ENCODE assay signal across 9 mouse cellular contexts in the genomic region with DNA sequence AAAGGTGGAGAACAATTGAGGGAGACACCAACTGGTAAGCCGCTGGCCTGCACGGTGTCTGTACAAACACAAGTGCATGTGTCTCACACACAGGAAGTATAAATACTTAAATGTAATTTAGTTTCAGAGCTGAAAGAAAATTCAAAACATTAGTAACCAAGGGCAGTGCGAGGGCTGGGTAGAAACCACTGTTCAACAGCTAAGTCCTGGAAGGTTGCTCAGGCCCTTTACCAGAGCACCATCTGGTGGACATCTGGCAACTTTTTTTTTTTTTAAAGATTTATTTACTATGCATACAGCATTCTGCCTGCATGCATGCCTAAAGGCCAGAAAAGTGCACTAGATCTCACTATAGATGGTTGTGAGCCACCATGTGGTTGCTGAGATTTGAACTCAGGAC. TPM values are rescaled to one million over a fixed set of nuclear protein-coding genes. Genes with fewer than 3 reads are reported as not detected.
A peak's percentile ranks its signal among the peaks of the same experiment; 100 is the strongest.
DNase-seq lines count a peak whose midpoint lies in the region; ATAC-seq and TF ChIP-seq lines count a peak whose summit lies in the region.
"Had no signal": no experiment of that assay in that cellular context is flagged by ENCODE, and none has a peak within 500 bp of the region (broad histone marks: within the 10 kb centered on the region; RNA-seq: fewer than 3 reads in every experiment).

No protein-coding gene starts in this region.

- DNase-seq in kidney, adult 8-10 months = peak; percentile 22 to 33
- peak; percentile 70 for DNase-seq in MEL (ENCODE audit: low read depth, low spot score)
- DNase-seq in embryo, embryonic 11 days = peak; percentile 68
- DNase-seq in limb, embryonic 11.5 days (ENCODE audit: low spot score) = peak; percentile 40
- DNase-seq in yolk sac, embryonic 10.5 days (ENCODE audit: low spot score) = peak; percentile 25
- no peak for DNase-seq in spleen, postnatal 14 days (ENCODE audit: low spot score in 2 of 2)

- H3K36me3 ChIP-seq in kidney, embryonic 16.5 days (ENCODE audit: insufficient read depth, low read length) = peaks cover 29% of the 10 kb centered on the region
- peaks cover under 1 to 1% of the 10 kb centered on the region in 2 experiments; a peak in 3 of 4 replicates for H3K36me3 ChIP-seq in MEL (ENCODE audit: control insufficient read depth in 1 of 2, insufficient read depth in 2 of 2, low read length in 2 of 2)
- H3K36me3 ChIP-seq in limb, embryonic 11.5 days (ENCODE audit: control insufficient read depth, insufficient read depth, low read length) = peaks cover 2% of the 10 kb centered on the region; the same call in 1 of the 2 replicates

- peak; percentile 52 to 85 (median 69) for TF ChIP-seq CTCF in MEL (IDR thresholded peaks at IDR 0.05 in 2 of 3, conservative IDR thresholded peaks at IDR 0.05 in 1 of 3; ENCODE audit: control insufficient read depth in 1 of 3, insufficient read depth in 1 of 3, low read depth in 2 of 3, low read length in 3 of 3, poor library complexity in 1 of 3, severe bottlenecking in 1 of 3)

- no peak overlapping the region for H3K9ac ChIP-seq in kidney, embryonic 16.5 days (replicated peaks; ENCODE audit: low read length)
- no peak overlapping the region for H3K9ac ChIP-seq in MEL (ENCODE audit: control insufficient read depth, low read depth, low read length, poor library complexity, severe bottlenecking)
- H3K9ac ChIP-seq in limb, embryonic 11.5 days (ENCODE audit: low read length) = no peak overlapping the region
- H3K9ac ChIP-seq: heart, embryonic 13.5 days had no signal

- no peak for ATAC-seq in kidney, embryonic 16.5 days (ENCODE audit: low FRiP score, low TSS enrichment)
- no peak for ATAC-seq in limb, embryonic 11.5 days (ENCODE audit: insufficient number of reproducible peaks, low FRiP score, low TSS enrichment, low read depth)
- no peak for ATAC-seq in inflammation-experienced regulatory T-cells, adult 6 months

- TF ChIP-seq EP300 in MEL (IDR thresholded peaks at IDR 0.05; ENCODE audit: low read depth in 1 of 2, low read length in 2 of 2) = no peak

- TF ChIP-seq POLR2A in MEL (IDR thresholded peaks at IDR 0.05; ENCODE audit: control insufficient read depth in 1 of 2, insufficient read depth in 1 of 2, low read depth in 1 of 2, low read length in 2 of 2, poor library complexity in 1 of 2) = no peak

- 68% methylated on average over 3 of the region's 3 CpGs for WGBS in kidney, embryonic 16.5 days
- 81% methylated on average over 3 of the region's 3 CpGs for WGBS in limb, embryonic 11.5 days

- H3K27me3 ChIP-seq in kidney, embryonic 16.5 days (ENCODE audit: insufficient read depth, low read length) = no peaks in the 10 kb centered on the region
- no peaks in the 10 kb centered on the region for H3K27me3 ChIP-seq in MEL (ENCODE audit: control insufficient read depth in 1 of 2, insufficient read depth in 2 of 2, low read length in 2 of 2)
- no peaks in the 10 kb centered on the region for H3K27me3 ChIP-seq in limb, embryonic 11.5 days (ENCODE audit: control insufficient read depth, insufficient read depth, low read length)
- H3K27me3 ChIP-seq: heart, embryonic 13.5 days had no signal

- H3K4me2 ChIP-seq in kidney, embryonic 16.5 days (replicated peaks; ENCODE audit: low read depth, low read length) = no peak overlapping the region
- H3K4me2 ChIP-seq in limb, embryonic 11.5 days (ENCODE audit: low read depth, severe bottlenecking) = no peak overlapping the region
- H3K4me2 ChIP-seq: heart, embryonic 13.5 days had no signal

- peak; percentile 94 for TF ChIP-seq RAD21 in MEL (IDR thresholded peaks at IDR 0.05; ENCODE audit: low read depth, low read length)

- no peaks in the 10 kb centered on the region for H3K9me3 ChIP-seq in kidney, embryonic 16.5 days (ENCODE audit: low read length)
- H3K9me3 ChIP-seq in MEL (replicated peaks; ENCODE audit: insufficient read depth, low read length) = no peaks in the 10 kb centered on the region
- no peaks in the 10 kb centered on the region for H3K9me3 ChIP-seq in limb, embryonic 11.5 days (ENCODE audit: control insufficient read depth, low read length)
- H3K9me3 ChIP-seq: heart, embryonic 13.5 days had no signal

- peaks cover 2% of the 10 kb centered on the region for H3K4me1 ChIP-seq in kidney, embryonic 16.5 days (ENCODE audit: insufficient read depth, low read length)
- H3K4me1 ChIP-seq in MEL (ENCODE audit: control insufficient read depth in 1 of 2, insufficient read depth in 2 of 2, low read length in 2 of 2) = peaks cover 0 to 2% of the 10 kb centered on the region in 2 experiments; a peak in 2 of 4 replicates
- H3K4me1 ChIP-seq in limb, embryonic 11.5 days (ENCODE audit: control insufficient read depth, insufficient read depth, low read length) = no peaks in the 10 kb centered on the region

- no peak overlapping the region for H3K4me3 ChIP-seq in kidney, embryonic 16.5 days (ENCODE audit: low read length)
- no peak overlapping the region for H3K4me3 ChIP-seq in MEL (ENCODE audit: control insufficient read depth in 1 of 2, insufficient read depth in 1 of 2, low read depth in 2 of 2, low read length in 2 of 2)
- H3K4me3 ChIP-seq in limb, embryonic 11.5 days (ENCODE audit: low read depth, low read length) = no peak overlapping the region
- H3K4me3 ChIP-seq: heart, embryonic 13.5 days had no signal

- no peak overlapping the region for H3K27ac ChIP-seq in kidney, embryonic 16.5 days (ENCODE audit: low read length)
- no peak overlapping the region for H3K27ac ChIP-seq in MEL (ENCODE audit: control insufficient read depth, low read depth, low read length)
- no peak overlapping the region for H3K27ac ChIP-seq in limb, embryonic 11.5 days (replicated peaks; ENCODE audit: low read depth, low read length)
- H3K27ac ChIP-seq: heart, embryonic 13.5 days had no signal

- peaks cover under 1% of the 10 kb centered on the region; the same call in 1 of the 2 replicates for H3K79me2 ChIP-seq in MEL (ENCODE audit: control insufficient read depth, insufficient read depth, low read length, poor library complexity)

TF ChIP-seq in MEL, 35 proteins besides CTCF, POLR2A, EP300 and RAD21 (continues in another document):
- TF ChIP-seq MEF2A (IDR thresholded peaks at IDR 0.05; ENCODE audit: extremely low read depth, insufficient replicate concordance, low read depth, low read length, poor library complexity, severe bottlenecking) = no peak
- peak; percentile 92 for TF ChIP-seq ZNF384 (IDR thresholded peaks at IDR 0.05; ENCODE audit: low read depth, low read length)
- no peak for TF ChIP-seq POLR2AphosphoS5 (IDR thresholded peaks at IDR 0.05; ENCODE audit: borderline replicate concordance, low read depth, low read length)
- no peak for TF ChIP-seq USF2 (IDR thresholded peaks at IDR 0.05; ENCODE audit: borderline replicate concordance in 1 of 2, insufficient read depth in 1 of 2, low read depth in 1 of 2, low read length in 2 of 2)
- TF ChIP-seq KAT2A (conservative IDR thresholded peaks at IDR 0.05; ENCODE audit: low read depth, low read length) = no peak
- TF ChIP-seq ZKSCAN1 (IDR thresholded peaks at IDR 0.05; ENCODE audit: low read depth, low read length) = no peak
- TF ChIP-seq MXI1 (IDR thresholded peaks at IDR 0.05; ENCODE audit: low read depth, low read length) = no peak
- TF ChIP-seq MAFK (IDR thresholded peaks at IDR 0.05; ENCODE audit: borderline replicate concordance, low read depth, low read length) = no peak
- TF ChIP-seq RCOR1 (IDR thresholded peaks at IDR 0.05; ENCODE audit: low read depth, low read length) = no peak
- no peak for TF ChIP-seq GABPA (IDR thresholded peaks at IDR 0.05; ENCODE audit: low read depth, low read length)
- TF ChIP-seq USF1 (IDR thresholded peaks at IDR 0.05; ENCODE audit: low read depth, low read length) = no peak
- TF ChIP-seq CHD2 (IDR thresholded peaks at IDR 0.05; ENCODE audit: low read length) = no peak
- no peak for TF ChIP-seq CHD1 (IDR thresholded peaks at IDR 0.05; ENCODE audit: low read depth, low read length)
- no peak for TF ChIP-seq HCFC1 (IDR thresholded peaks at IDR 0.05; ENCODE audit: low read depth, low read length)
- TF ChIP-seq BHLHE40 (IDR thresholded peaks at IDR 0.05; ENCODE audit: borderline replicate concordance, low read depth, low read length) = no peak
- TF ChIP-seq ETS1 (IDR thresholded peaks at IDR 0.05; ENCODE audit: low read depth, low read length) = no peak
- no peak for TF ChIP-seq MAX (IDR thresholded peaks at IDR 0.05; ENCODE audit: low read length)
- no peak for TF ChIP-seq TBP (IDR thresholded peaks at IDR 0.05; ENCODE audit: low read depth, low read length)
- TF ChIP-seq MAZ (IDR thresholded peaks at IDR 0.05; ENCODE audit: low read depth, low read length) = no peak
- TF ChIP-seq GATA1 (IDR thresholded peaks at IDR 0.05; ENCODE audit: low read depth, low read length) = no peak
- TF ChIP-seq UBTF (IDR thresholded peaks at IDR 0.05; ENCODE audit: borderline replicate concordance, insufficient read depth, low read depth, low read length) = no peak
- TF ChIP-seq NELFE (IDR thresholded peaks at IDR 0.05; ENCODE audit: low read depth, low read length) = no peak

RNA-seq across cellular contexts. Expression of a gene that starts 5.9 kb away (rescaled TPM):
- 32.1 and 36.5 TPM in 2 replicates for polyA plus RNA-seq in kidney, embryonic 16.5 days (2015; fragmentation: Nextera tagmentation; extraction: Ambion mirVana)
- 8.3 and 8.6 TPM in 2 replicates for total RNA-seq in MEL (2012; rRNA removed)
- polyA plus RNA-seq in MEL (2012; ENCODE audit: insufficient read depth in 1 of 2, insufficient read length in 2 of 2, low read depth in 1 of 2, low replicate concordance in 2 of 2, missing spikeins in 1 of 2) = 10 to 100 TPM; 18.2 to 91.2 TPM
- 41.2 and 47.3 TPM in 2 replicates for polyA plus RNA-seq in limb, embryonic 11.5 days (2014; fragmentation: Nextera tagmentation; extraction: Ambion mirVana)
- 10 to 100 TPM; 30.0 to 38.9 (median 32.7) TPM for polyA plus RNA-seq in inflammation-experienced regulatory T-cells, adult 6 months (2017; shearing (Covaris generic))

RNA-seq across cellular contexts. Expression of a gene that starts 20.6 kb away (rescaled TPM):
- polyA plus RNA-seq in kidney, embryonic 16.5 days (2015; fragmentation: Nextera tagmentation; extraction: Ambion mirVana) = 33.8 and 35.7 TPM in 2 replicates
- not detected in 2 replicates for total RNA-seq in MEL (2012; rRNA removed)
- not detected for polyA plus RNA-seq in MEL (2012; ENCODE audit: insufficient read depth in 1 of 2, insufficient read length in 2 of 2, low read depth in 1 of 2, low replicate concordance in 2 of 2, missing spikeins in 1 of 2)
- polyA plus RNA-seq in limb, embryonic 11.5 days (2014; fragmentation: Nextera tagmentation; extraction: Ambion mirVana) = 17.8 and 17.9 TPM in 2 replicates
- under 1 TPM in 2 of 3 experiments, not detected in 1; 0.31 to 0.33 TPM for polyA plus RNA-seq in inflammation-experienced regulatory T-cells, adult 6 months (2017; shearing (Covaris generic))

RNA-seq across cellular contexts. Expression of a gene that starts 53.7 kb away (rescaled TPM):
- 163 and 164 TPM in 2 replicates for polyA plus RNA-seq in kidney, embryonic 16.5 days (2015; fragmentation: Nextera tagmentation; extraction: Ambion mirVana)
- total RNA-seq in MEL (2012; rRNA removed) = 7.6 and 11.2 TPM in 2 replicates
- polyA plus RNA-seq in MEL (2012; ENCODE audit: insufficient read depth in 1 of 2, insufficient read length in 2 of 2, low read depth in 1 of 2, low replicate concordance in 2 of 2, missing spikeins in 1 of 2) = 10 to 100 TPM; 40.2 to 77.2 TPM
- polyA plus RNA-seq in limb, embryonic 11.5 days (2014; fragmentation: Nextera tagmentation; extraction: Ambion mirVana) = 13.1 and 14.0 TPM in 2 replicates
- under 1 TPM in 1 of 3 experiments, not detected in 2; 0.63 TPM for polyA plus RNA-seq in inflammation-experienced regulatory T-cells, adult 6 months (2017; shearing (Covaris generic))

Comparison
In these comparisons a context has a peak if more than half of its experiments do, and no peak if none do; other contexts are left out.
1. DNase-seq: peak in kidney, adult 8-10 months (2 of 2), MEL (single experiment), embryo, embryonic 11 days (single experiment), limb, embryonic 11.5 days (single experiment) and yolk sac, embryonic 10.5 days (single experiment); none in spleen, postnatal 14 days (0 of 2).
2. RNA of a gene that starts 20.6 kb away (polyA plus RNA-seq): 33.8 to 35.7 TPM in kidney, embryonic 16.5 days and 17.8 to 17.9 TPM in limb, embryonic 11.5 days; 0.31 to 0.33 TPM in inflammation-experienced regulatory T-cells, adult 6 months and not detected in MEL; every median in the first group is over 10 times any median in the second.